Mouse (Mus musculus) olfactory bulb, adult 2 months (tissue): ENCODE data around the gene Ankzf1.

Experiments used
- CTCF ChIP-seq: fragments of 200-500 bp; IDR thresholded peaks from 2 replicates; pipeline ENCODE4 v1.5.1; 2012; ENCODE audit warnings: low read depth, mild to moderate bottlenecking, low read length, moderate library complexity; ENCODE audit not compliant: insufficient read depth
- POLR2A ChIP-seq: fragments of 200-500 bp; IDR thresholded peaks from 2 replicates; pipeline ENCODE4 v1.6.1; 2012; ENCODE audit warnings: mild to moderate bottlenecking, low read depth, low read length, moderate library complexity; ENCODE audit not compliant: insufficient read depth

GRCm38 (mm10) chr1:75212542-75212941, 20.6 kb downstream of the Ankzf1 start:
- TF ChIP-seq CTCF (no peak), POLR2A (no peak)
